Mouse (Mus musculus) forebrain, embryonic 16.5 days (tissue): ENCODE results near the gene Hoxd11. TPM values are rescaled to one million over a fixed set of nuclear protein-coding genes. Genes with fewer than 3 reads are reported as not detected.

ENCODE experiments used
- ATAC-seq: fragments of 200-750 bp; cut with Nextera tagmentation; 2 replicates; pipeline ENCODE4 v1.8.0; 2017; ENCODE audit warnings: mild to moderate bottlenecking, moderate library complexity
- H3K27ac ChIP-seq: fragments of 300-500 bp; sonication (generic); 2 replicates; pipeline ENCODE4 v1.5.1; 2014; ENCODE audit warnings: low read length, control low read depth
- H3K27me3 ChIP-seq: fragments of 300-500 bp; sonication (generic); replicated peaks from 2 replicates; pipeline ENCODE4 v1.6.1; 2014; ENCODE audit warnings: low read length; ENCODE audit not compliant: control insufficient read depth, insufficient read depth
- H3K36me3 ChIP-seq: fragments of 300-500 bp; sonication (generic); 2 replicates; pipeline ENCODE4 v1.6.1; 2014; ENCODE audit not compliant: control insufficient read depth, insufficient read depth
- H3K4me1 ChIP-seq: fragments of 300-500 bp; sonication (generic); replicated peaks from 2 replicates; pipeline ENCODE4 v1.6.1; 2014; ENCODE audit warnings: low read length; ENCODE audit not compliant: control insufficient read depth, insufficient read depth
- H3K4me2 ChIP-seq: fragments of 300-500 bp; sonication (generic); 2 replicates; pipeline ENCODE4 v1.6.1; 2014; ENCODE audit warnings: mild to moderate bottlenecking, low read length, control low read depth
- H3K4me3 ChIP-seq: fragments of 300-500 bp; sonication (generic); replicated peaks from 2 replicates; pipeline ENCODE4 v1.5.1; 2014; ENCODE audit warnings: mild to moderate bottlenecking, low read length, control low read depth
- H3K9ac ChIP-seq: fragments of 300-500 bp; sonication (generic); replicated peaks from 2 replicates; pipeline ENCODE4 v1.6.1; 2014; ENCODE audit warnings: low read depth, low read length, control low read depth
- H3K9me3 ChIP-seq: fragments of 300-500 bp; sonication (generic); 2 replicates; pipeline ENCODE4 v1.6.1; 2016; ENCODE audit warnings: low read length; ENCODE audit not compliant: control insufficient read depth
- WGBS: fragments of 180-500 bp; shearing (Covaris S2); extraction: QIAGEN DNeasy Blood & Tissue Kit; methylation state at CpG from one replicate; pipeline ENCODE4 v1.1.7; 2014; 5-methylcytosine and 5-hydroxymethylcytosine counted together
- polyA plus RNA-seq: library from polyadenylated mRNA; unstranded; fragments of >200 nt; fragmentation: Nextera tagmentation; extraction: Ambion mirVana; gene quantifications from 2 replicates; pipeline ENCODE4 v1.2.1, GENCODE M21; 2015

Gene Hoxd11
- polyA plus RNA-seq, 1 experiment from 2014 or later, result not detected

- Histone ChIP-seq H3K27me3 (peaks cover 78% of the 10 kb centered on the region), H3K4me3 (no peak overlapping the region), H3K9me3 (no peaks in the 10 kb centered on the region), H3K4me1 (peaks cover 11% of the 10 kb centered on the region), H3K36me3 (no peaks in the 10 kb centered on the region), H3K27ac (no peak overlapping the region), H3K9ac (no peak overlapping the region), H3K4me2 (no peak overlapping the region)
- ATAC-seq, result no peak
- 2% methylated on average over 27 of the region's 27 CpGs for WGBS
Observed at GRCm38 (mm10) chr2:74686988-74687697, 7.8 kb downstream of the Hoxd11 start.

- H3K4me3 ChIP-seq, result no peak overlapping the region
- no peak overlapping the region for H3K4me2 ChIP-seq
- H3K9me3 ChIP-seq, result no peaks in the 10 kb centered on the region
- no peak overlapping the region for H3K9ac ChIP-seq
- no peak overlapping the region for H3K27ac ChIP-seq
- no peak for ATAC-seq
- H3K36me3 ChIP-seq, result no peaks in the 10 kb centered on the region
- H3K27me3 ChIP-seq, result peaks cover 78% of the 10 kb centered on the region
- peaks cover 3% of the 10 kb centered on the region for H3K4me1 ChIP-seq
- under 1% methylated on average over 31 of the region's 31 CpGs for WGBS
Observed at GRCm38 (mm10) chr2:74687698-74688555, 8.6 kb downstream of the Hoxd11 start.

GRCm38 (mm10) chr2:74688795-74689573, 9.6 kb downstream of the Hoxd11 start:
- 2% methylated on average over 12 of the region's 12 CpGs for WGBS
- Histone ChIP-seq H3K4me3 (no peak overlapping the region), H3K36me3 (no peaks in the 10 kb centered on the region), H3K27me3 (peaks cover 79% of the 10 kb centered on the region), H3K27ac (no peak overlapping the region), H3K9me3 (no peaks in the 10 kb centered on the region), H3K4me1 (0 out of 2 replicates have a peak, but pooled peaks cover 2% of the 10 kb centered on the region), H3K4me2 (no peak overlapping the region), H3K9ac (no peak overlapping the region)
- ATAC-seq, result no peak

- Histone ChIP-seq H3K4me3 (no peak overlapping the region), H3K27ac (no peak overlapping the region), H3K9me3 (no peaks in the 10 kb centered on the region), H3K36me3 (no peaks in the 10 kb centered on the region), H3K4me1 (0 out of 2 replicates have a peak, but pooled peaks cover 2% of the 10 kb centered on the region), H3K27me3 (peaks cover 80% of the 10 kb centered on the region), H3K4me2 (no peak overlapping the region), H3K9ac (no peak overlapping the region)
- ATAC-seq, result no peak
- WGBS, result under 1% methylated on average over 24 of the region's 24 CpGs
Observed at GRCm38 (mm10) chr2:74689574-74690337, 10.4 kb downstream of the Hoxd11 start.

- Histone ChIP-seq H3K4me3 (no peak overlapping the region), H3K36me3 (no peaks in the 10 kb centered on the region), H3K9ac (no peak overlapping the region), H3K27me3 (peaks cover 80% of the 10 kb centered on the region), H3K4me2 (no peak overlapping the region), H3K9me3 (no peaks in the 10 kb centered on the region), H3K27ac (no peak overlapping the region), H3K4me1 (0 out of 2 replicates have a peak, but pooled peaks cover 2% of the 10 kb centered on the region)
- ATAC-seq, result no peak
- 8% methylated on average over 8 of the region's 8 CpGs for WGBS
Observed at GRCm38 (mm10) chr2:74690338-74690716, 11.0 kb downstream of the Hoxd11 start.

- peak; percentile 31; the same call in 1 of the 2 replicates for ATAC-seq
- H3K9ac ChIP-seq, result no peak within 1 kb of the TSS
- under 1% methylated on average over 52 of the region's 56 CpGs for WGBS
- H3K27ac ChIP-seq, result no peak within 1 kb of the TSS
- peaks cover 86% of the 10 kb centered on the region for H3K27me3 ChIP-seq
- H3K4me1 ChIP-seq, result 0 out of 2 replicates have a peak, but pooled peaks cover 2% of the 10 kb centered on the region
- no peaks in the 10 kb centered on the region for H3K36me3 ChIP-seq
- H3K4me2 ChIP-seq, result no peak within 1 kb of the TSS
- H3K4me3 ChIP-seq, result no peak within 1 kb of the TSS
- no peaks in the 10 kb centered on the region for H3K9me3 ChIP-seq
Observed at GRCm38 (mm10) chr2:74691022-74691951, 11.9 kb downstream of the Hoxd11 start, which contains the start of gene Hoxd10. Hoxd10 (plus strand) TSS chr2:74691924.

- Histone ChIP-seq H3K4me3 (no peak overlapping the region), H3K4me1 (0 out of 2 replicates have a peak, but pooled peaks cover 2% of the 10 kb centered on the region), H3K27ac (no peak overlapping the region), H3K36me3 (no peaks in the 10 kb centered on the region), H3K27me3 (peaks cover 85% of the 10 kb centered on the region), H3K4me2 (no peak overlapping the region), H3K9ac (no peak overlapping the region), H3K9me3 (no peaks in the 10 kb centered on the region)
- 4% methylated on average over 35 of the region's 35 CpGs for WGBS
- no peak for ATAC-seq
Observed at GRCm38 (mm10) chr2:74691995-74692807, 12.8 kb downstream of the Hoxd11 start.
